Mouse (Mus musculus) kidney, postnatal 0 days (tissue): ENCODE measurements around the gene Olfr801. TPM values are rescaled to one million over a fixed set of nuclear protein-coding genes. Genes with fewer than 3 reads are reported as not detected.

Experiments
- ATAC-seq: fragments of 200-750 bp; cut with Nextera tagmentation; replicated peaks from 2 replicates; pipeline ENCODE4 v1.8.0; 2017; ENCODE audit warnings: low read depth, moderate number of reproducible peaks, moderate TSS enrichment, moderate library complexity; ENCODE audit not compliant: low FRiP score
- DNase-seq: peaks from one replicate; pipeline ENCODE4 v3.0.0-alpha.2; 2016; ENCODE audit warnings: low spot score
- H3K27ac ChIP-seq: fragments of 300-500 bp; sonication (generic); 2 replicates; pipeline ENCODE4 v1.5.1; 2014; ENCODE audit warnings: mild to moderate bottlenecking
- H3K27me3 ChIP-seq: fragments of 300-500 bp; sonication (generic); 2 replicates; pipeline ENCODE4 v1.6.1; 2014; ENCODE audit warnings: low read length, mixed read lengths; ENCODE audit not compliant: insufficient read depth
- H3K36me3 ChIP-seq: fragments of 300-500 bp; sonication (generic); 2 replicates; pipeline ENCODE4 v1.6.1; 2014; ENCODE audit warnings: low read length, mixed read lengths; ENCODE audit not compliant: insufficient read depth
- H3K4me1 ChIP-seq: fragments of 300-500 bp; sonication (generic); replicated peaks from 2 replicates; pipeline ENCODE4 v1.6.1; 2014; ENCODE audit warnings: antibody characterized with exemption, low read length, mixed read lengths; ENCODE audit not compliant: insufficient read depth
- H3K4me2 ChIP-seq: fragments of 300-500 bp; sonication (generic); 2 replicates; pipeline ENCODE4 v1.6.1; 2014; ENCODE audit warnings: mild to moderate bottlenecking, low read length, moderate library complexity, mixed read lengths
- H3K4me3 ChIP-seq: fragments of 300-500 bp; sonication (generic); replicated peaks from 2 replicates; pipeline ENCODE4 v1.5.1; 2014; ENCODE audit warnings: low read depth, low read length
- H3K9ac ChIP-seq: fragments of 300-500 bp; sonication (generic); 2 replicates; pipeline ENCODE4 v1.6.1; 2014; ENCODE audit warnings: low read depth, low read length
- H3K9me3 ChIP-seq: fragments of 300-500 bp; sonication (generic); replicated peaks from 2 replicates; pipeline ENCODE4 v1.6.1; 2016; ENCODE audit warnings: low read length, inconsistent platforms, mixed read lengths
- CTCF ChIP-seq: IDR thresholded peaks from 2 replicates; pipeline ENCODE4 v1.5.1; 2016; ENCODE audit warnings: antibody characterized with exemption, low read depth, mild to moderate bottlenecking, moderate library complexity
- WGBS: fragments of 180-500 bp; shearing (Covaris S2); extraction: QIAGEN DNeasy Blood & Tissue Kit; methylation state at CpG from one replicate; pipeline ENCODE4 v1.1.7; 2014; 5-methylcytosine and 5-hydroxymethylcytosine counted together
- polyA plus RNA-seq: library from polyadenylated mRNA; unstranded; fragments of >200 nt; fragmentation: Nextera tagmentation; extraction: Ambion mirVana; gene quantifications from 2 replicates; pipeline ENCODE4 v1.2.1, GENCODE M21; 2015

Gene Olfr801
- polyA plus RNA-seq, result not detected in 2 replicates

DNA sequence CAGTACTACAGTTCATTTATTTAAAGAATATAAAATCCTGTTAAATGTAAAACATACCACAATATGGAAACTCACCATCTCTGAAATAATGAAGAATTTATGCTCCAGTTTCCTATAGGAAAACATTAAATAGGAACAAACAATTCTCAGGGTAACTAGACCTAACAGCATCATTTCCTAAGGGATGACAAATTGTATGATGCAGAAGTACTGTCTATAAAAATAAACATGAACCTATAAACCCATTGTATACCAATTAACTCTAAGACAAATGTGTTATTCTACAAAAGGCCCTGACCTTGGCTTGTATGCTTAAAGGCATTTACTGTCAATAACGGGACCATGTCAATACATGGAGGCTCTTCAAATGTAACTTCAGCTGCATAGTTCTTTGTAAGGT lies at the start of gene Olfr801:
TSS of gene Olfr801 (minus strand) at position 101 of the 400 bp plus-strand sequence.
- H3K9ac ChIP-seq, result no peak within 1 kb of the TSS
- no peaks in the 10 kb centered on the region for H3K9me3 ChIP-seq
- no peaks in the 10 kb centered on the region for H3K4me1 ChIP-seq
- no peaks in the 10 kb centered on the region for H3K27me3 ChIP-seq
- H3K36me3 ChIP-seq, result no peaks in the 10 kb centered on the region
- H3K4me2 ChIP-seq, result no peak within 1 kb of the TSS
- TF ChIP-seq CTCF, result no peak
- no peak within 1 kb of the TSS for H3K27ac ChIP-seq
- DNase-seq (no peak), ATAC-seq (no peak)
- H3K4me3 ChIP-seq, result no peak within 1 kb of the TSS
- 76% methylated on average over 1 of the region's 1 CpGs for WGBS

DNA sequence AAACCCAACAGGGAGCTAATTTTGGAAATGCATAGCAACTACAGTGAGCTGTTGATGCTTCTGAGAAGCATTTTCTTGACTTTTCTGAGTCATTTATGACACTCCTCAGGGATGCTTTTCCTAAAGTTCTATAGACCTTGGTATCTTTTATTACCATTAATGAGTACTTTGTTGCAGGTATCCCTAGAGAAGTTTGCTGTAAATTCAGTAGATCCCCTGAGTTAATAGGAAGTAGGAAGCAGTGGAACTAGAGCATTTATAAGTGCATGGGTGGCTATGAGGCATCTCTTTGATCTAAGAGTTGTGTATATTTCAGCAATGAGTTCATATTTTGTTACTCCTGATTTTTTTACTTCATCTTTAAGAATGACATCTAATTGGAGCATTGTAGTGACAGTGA lies 29.2 kb upstream of the Olfr801 start, which contains the start of gene Olfr804:
TSS of gene Olfr804 (plus strand) at position 301 of the 400 bp plus-strand sequence.
- no peaks in the 10 kb centered on the region for H3K27me3 ChIP-seq
- H3K4me3 ChIP-seq, result no peak within 1 kb of the TSS
- H3K36me3 ChIP-seq, result no peaks in the 10 kb centered on the region
- no peak within 1 kb of the TSS for H3K4me2 ChIP-seq
- DNase-seq (no peak), ATAC-seq (no peak)
- H3K9ac ChIP-seq, result no peak within 1 kb of the TSS
- H3K4me1 ChIP-seq, result no peaks in the 10 kb centered on the region
- TF ChIP-seq CTCF, result no peak
- H3K27ac ChIP-seq, result no peak within 1 kb of the TSS
- H3K9me3 ChIP-seq, result no peaks in the 10 kb centered on the region

DNA sequence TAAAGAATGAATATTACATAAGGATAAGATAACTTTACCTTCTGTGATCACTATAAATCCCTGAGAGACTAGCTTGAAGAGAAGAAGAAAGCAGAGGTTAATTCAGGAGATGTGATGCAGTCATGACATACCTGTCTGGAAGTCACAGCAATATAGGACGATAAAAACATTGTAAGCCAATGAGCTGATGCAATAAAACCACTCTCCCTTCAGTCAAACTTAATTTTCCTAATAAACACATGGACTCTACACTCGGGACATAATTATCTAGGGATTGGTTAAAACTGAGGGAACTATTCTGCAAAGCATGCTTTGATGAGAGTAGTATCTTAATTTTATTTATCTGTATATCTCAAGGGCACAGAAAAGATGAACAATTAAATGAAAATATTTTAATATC lies 20.5 kb upstream of the Olfr801 start, which contains the start of gene Olfr803:
TSS of gene Olfr803 (minus strand) at position 101 of the 400 bp plus-strand sequence.
- WGBS, result 70% methylated on average over 2 of the region's 2 CpGs
- H3K36me3 ChIP-seq, result no peaks in the 10 kb centered on the region
- no peaks in the 10 kb centered on the region for H3K27me3 ChIP-seq
- DNase-seq (no peak), ATAC-seq (no peak)
- no peaks in the 10 kb centered on the region for H3K9me3 ChIP-seq
- no peak within 1 kb of the TSS for H3K4me3 ChIP-seq
- H3K4me1 ChIP-seq, result no peaks in the 10 kb centered on the region
- no peak within 1 kb of the TSS for H3K9ac ChIP-seq
- H3K27ac ChIP-seq, result no peak within 1 kb of the TSS
- no peak within 1 kb of the TSS for H3K4me2 ChIP-seq
- no peak for TF ChIP-seq CTCF

DNA sequence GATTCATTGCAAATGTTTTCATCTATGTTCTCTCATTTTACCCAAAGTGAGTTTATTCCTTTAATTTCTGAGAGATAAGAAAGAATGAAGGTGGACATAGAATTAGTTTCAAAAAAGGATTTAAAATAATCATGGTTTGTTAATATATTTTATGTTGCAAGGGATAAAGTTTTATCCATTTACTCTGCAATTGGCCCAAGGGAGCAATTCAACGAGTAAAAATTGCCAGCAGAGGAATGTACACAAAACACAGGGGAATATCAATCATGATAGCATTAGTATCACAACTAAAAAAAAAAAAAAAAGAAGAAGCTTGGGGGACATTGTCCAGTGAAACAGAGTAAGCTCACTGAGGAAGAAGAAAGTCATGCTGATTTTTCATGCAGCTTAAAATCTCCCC lies 14.4 kb upstream of the Olfr801 start, which contains the start of gene Olfr802:
TSS of gene Olfr802 (minus strand) at position 101 of the 400 bp plus-strand sequence.
- Histone ChIP-seq H3K4me2 (no peak within 1 kb of the TSS), H3K36me3 (no peaks in the 10 kb centered on the region), H3K9me3 (no peaks in the 10 kb centered on the region), H3K4me1 (no peaks in the 10 kb centered on the region), H3K9ac (no peak within 1 kb of the TSS), H3K27me3 (no peaks in the 10 kb centered on the region), H3K27ac (no peak within 1 kb of the TSS), H3K4me3 (no peak within 1 kb of the TSS)
- DNase-seq, result no peak
- ATAC-seq, result no peak
- 60% methylated on average over 1 of the region's 1 CpGs for WGBS
- TF ChIP-seq CTCF, result no peak

DNA sequence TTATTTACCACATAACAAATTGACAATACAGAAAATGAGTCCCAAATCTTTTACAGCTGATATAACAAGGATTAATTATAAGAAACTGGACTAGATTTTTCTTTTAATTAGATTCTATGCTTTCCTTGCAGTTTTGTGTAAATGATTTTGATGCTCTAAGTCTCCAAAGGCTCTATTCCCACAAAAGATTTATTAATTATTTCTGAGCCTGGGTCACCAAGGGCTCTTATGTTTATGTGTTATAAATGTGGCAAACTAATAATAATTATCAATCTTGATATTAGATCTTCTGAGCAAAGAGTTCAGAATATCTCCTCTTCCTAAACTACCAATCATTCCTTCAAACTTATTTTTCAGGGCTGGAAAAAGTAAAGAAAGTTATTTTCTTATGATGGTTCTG lies 16.3 kb downstream of the Olfr801 start, which contains the start of gene Olfr800:
TSS of gene Olfr800 (plus strand) at position 301 of the 400 bp plus-strand sequence.
- Histone ChIP-seq H3K27ac (no peak within 1 kb of the TSS), H3K27me3 (no peaks in the 10 kb centered on the region), H3K4me2 (no peak within 1 kb of the TSS), H3K4me1 (no peaks in the 10 kb centered on the region), H3K36me3 (no peaks in the 10 kb centered on the region), H3K4me3 (no peak within 1 kb of the TSS), H3K9me3 (no peaks in the 10 kb centered on the region), H3K9ac (no peak within 1 kb of the TSS)
- DNase-seq (no peak), ATAC-seq (no peak)
- no peak for TF ChIP-seq CTCF

DNA sequence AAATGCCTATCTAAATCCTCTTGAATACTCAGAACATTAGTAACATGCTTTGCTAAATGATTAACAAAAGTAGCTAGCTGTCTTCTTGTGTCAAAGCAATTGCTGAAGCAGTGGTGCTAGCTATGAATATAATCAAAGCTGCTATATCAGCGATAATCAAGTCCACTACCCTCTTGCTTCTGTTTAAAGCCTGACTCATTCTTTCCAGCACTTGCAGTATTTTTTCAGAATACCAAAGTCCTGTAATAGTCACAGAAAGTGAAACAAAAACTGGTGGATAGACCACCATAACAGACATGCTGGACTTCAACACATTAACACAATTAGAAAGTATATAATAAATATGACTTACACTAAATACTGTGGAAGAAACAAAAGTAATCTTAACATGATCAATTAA lies 21.9 kb downstream of the Olfr801 start:
- ATAC-seq (no peak), DNase-seq (no peak)
- H3K36me3 ChIP-seq, result no peaks in the 10 kb centered on the region
- H3K9me3 ChIP-seq, result no peaks in the 10 kb centered on the region
- WGBS, result 80% methylated on average over 1 of the region's 1 CpGs
- no peak for TF ChIP-seq CTCF
- H3K9ac ChIP-seq, result no peak overlapping the region
- H3K4me1 ChIP-seq, result no peaks in the 10 kb centered on the region
- H3K27ac ChIP-seq, result no peak overlapping the region
- H3K27me3 ChIP-seq, result no peaks in the 10 kb centered on the region
- H3K4me3 ChIP-seq, result no peak overlapping the region
- no peak overlapping the region for H3K4me2 ChIP-seq

DNA sequence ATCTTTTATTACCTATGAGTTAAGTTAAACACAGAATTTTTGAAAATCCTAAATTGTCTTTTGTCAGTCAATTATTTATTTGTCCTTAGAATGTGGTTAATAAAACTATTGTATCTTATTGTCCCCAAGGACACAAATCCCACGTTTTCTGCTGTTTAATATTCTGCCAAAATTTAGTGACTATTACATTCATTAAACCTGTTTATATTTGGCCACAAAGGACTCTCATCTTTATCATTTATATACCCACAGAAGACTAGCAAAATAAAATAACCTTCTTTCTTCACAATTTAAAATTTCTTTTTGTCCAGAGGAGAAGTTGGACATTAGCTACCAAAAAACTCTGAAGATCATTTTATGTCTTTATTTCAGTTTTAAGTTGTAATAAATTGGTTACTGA lies 36.5 kb downstream of the Olfr801 start, which contains the start of gene Olfr799:
TSS of gene Olfr799 (plus strand) at position 301 of the 400 bp plus-strand sequence.
- no peak for ATAC-seq
- no peak within 1 kb of the TSS for H3K9ac ChIP-seq
- H3K27ac ChIP-seq, result no peak within 1 kb of the TSS
- no peak within 1 kb of the TSS for H3K4me3 ChIP-seq
- no peaks in the 10 kb centered on the region for H3K36me3 ChIP-seq
- WGBS, result 26% methylated on average over 1 of the region's 1 CpGs
- H3K4me2 ChIP-seq, result no peak within 1 kb of the TSS
- H3K27me3 ChIP-seq, result no peaks in the 10 kb centered on the region
- no peak for TF ChIP-seq CTCF
- no peak for DNase-seq
- H3K4me1 ChIP-seq, result no peaks in the 10 kb centered on the region
- no peaks in the 10 kb centered on the region for H3K9me3 ChIP-seq
